ENCODE assay signal across 49 mouse cellular contexts in the genomic region with DNA sequence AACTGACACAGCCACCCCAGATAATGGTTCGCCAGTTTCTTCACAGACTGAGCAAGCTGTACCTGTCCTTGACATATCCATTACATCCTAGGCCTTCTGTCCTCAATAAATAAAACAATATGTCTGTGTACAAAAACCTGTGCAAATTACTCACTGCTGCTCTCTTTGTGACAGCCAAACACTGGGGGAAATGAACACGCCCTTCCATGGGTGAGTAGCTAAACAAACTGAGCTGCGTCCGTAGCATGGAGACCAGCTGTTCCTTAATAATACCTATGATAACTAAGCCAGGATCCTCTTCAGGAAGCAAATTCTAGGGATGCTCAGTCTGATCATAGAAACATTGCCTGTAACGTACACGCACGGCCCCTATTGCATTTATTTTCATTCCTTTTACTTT. TPM values are rescaled to one million over a fixed set of nuclear protein-coding genes. Genes with fewer than 3 reads are reported as not detected.
"Had no signal": no experiment of that assay in that cellular context is flagged by ENCODE, and none has a peak within 500 bp of the region (broad histone marks: within the 10 kb centered on the region; RNA-seq: fewer than 3 reads in every experiment).

No protein-coding gene starts in this region.

- H3K27ac ChIP-seq: heart, embryonic 10.5 days; heart, embryonic 13.5 days; heart, embryonic 15.5 days; hindbrain, embryonic 10.5 days; hindbrain, embryonic 12.5 days; hindbrain, embryonic 13.5 days; hindbrain, embryonic 14.5 days; hindbrain, embryonic 15.5 days; hindbrain, postnatal 0 days; intestine, embryonic 15.5 days; kidney, embryonic 15.5 days; kidney, postnatal 0 days; layer of hippocampus, adult 2 months had no signal

- H3K4me1 ChIP-seq: heart, embryonic 12.5 days; hindbrain, embryonic 12.5 days; hindbrain, embryonic 13.5 days; hindbrain, embryonic 15.5 days had no signal

- H3K36me3 ChIP-seq: heart, embryonic 10.5 days; heart, embryonic 12.5 days; heart, embryonic 13.5 days; heart, embryonic 15.5 days; hindbrain, embryonic 10.5 days; hindbrain, embryonic 12.5 days; hindbrain, embryonic 13.5 days; hindbrain, embryonic 15.5 days; intestine, embryonic 15.5 days; kidney, embryonic 15.5 days had no signal

- H3K4me3 ChIP-seq: heart, embryonic 10.5 days; heart, embryonic 12.5 days; heart, embryonic 13.5 days; heart, embryonic 15.5 days; hindbrain, embryonic 10.5 days; hindbrain, embryonic 12.5 days; hindbrain, embryonic 13.5 days; hindbrain, embryonic 15.5 days; intestine, embryonic 15.5 days; kidney, embryonic 15.5 days; layer of hippocampus, adult 2 months had no signal

- H3K27me3 ChIP-seq: heart, embryonic 12.5 days; heart, embryonic 13.5 days; heart, embryonic 15.5 days; hindbrain, embryonic 12.5 days; hindbrain, embryonic 13.5 days; hindbrain, embryonic 15.5 days; intestine, embryonic 15.5 days; kidney, embryonic 15.5 days had no signal

- DNase-seq: heart, postnatal 10 days; heart, postnatal 14 days; heart, postnatal 36 days; heart, postnatal 4 days; kidney, adult 11 months; kidney, adult 18-20 months; kidney, adult 2 months; kidney, adult 8-10 months; kidney, adult 9 months; kidney, postnatal 10 days; kidney, postnatal 14 days; kidney, postnatal 25 days; kidney, postnatal 36 days; kidney, postnatal 4 days; layer of hippocampus, adult 9-11 months; layer of hippocampus, postnatal 36 days had no signal

RNA-seq across cellular contexts. Expression of a gene that starts 8.6 kb away (rescaled TPM):
- total RNA-seq: hematopoietic stem cell, adult 5-6 weeks; layer of hippocampus, adult 18-20 months; layer of hippocampus, adult 2 months; layer of hippocampus, postnatal 14 days; layer of hippocampus, postnatal 25 days; layer of hippocampus, postnatal 36 days had no signal
- polyA plus RNA-seq: heart, embryonic 10.5 days; heart, embryonic 11.5 days; heart, embryonic 12.5 days; heart, embryonic 13.5 days; heart, embryonic 14.5 days; heart, embryonic 15.5 days; hindbrain, embryonic 10.5 days; hindbrain, embryonic 11.5 days; hindbrain, embryonic 12.5 days; hindbrain, embryonic 13.5 days; hindbrain, embryonic 14.5 days; hindbrain, embryonic 16.5 days had no signal

RNA-seq across cellular contexts. Expression of a gene that starts 25.9 kb away (rescaled TPM):
- total RNA-seq: heart, adult 8-10 months; heart, postnatal 36 days; hematopoietic stem cell, adult 5-6 weeks had no signal
- polyA plus RNA-seq: heart, embryonic 12.5 days; heart, embryonic 14.5 days; inflammation-experienced regulatory T-cells, adult 6 months had no signal

RNA-seq across cellular contexts. Expression of a gene that starts 27.4 kb away (rescaled TPM):
- total RNA-seq: heart, adult 8-10 months; heart, postnatal 14 days; heart, postnatal 25 days; heart, postnatal 36 days; heart, postnatal 4 days; hematopoietic stem cell, adult 5-6 weeks; hindbrain, postnatal 0 days; layer of hippocampus, adult 18-20 months; layer of hippocampus, adult 2 months; layer of hippocampus, adult 8-10 months; layer of hippocampus, postnatal 14 days; layer of hippocampus, postnatal 25 days; layer of hippocampus, postnatal 36 days had no signal
- polyA plus RNA-seq: heart, embryonic 10.5 days; heart, embryonic 11.5 days; heart, embryonic 12.5 days; heart, embryonic 13.5 days; heart, embryonic 14.5 days; heart, embryonic 15.5 days; heart, postnatal 0 days; hindbrain, embryonic 10.5 days; hindbrain, embryonic 11.5 days; hindbrain, embryonic 12.5 days; hindbrain, embryonic 13.5 days; hindbrain, embryonic 14.5 days; hindbrain, embryonic 15.5 days; hindbrain, embryonic 16.5 days; hindbrain, postnatal 0 days; kidney, embryonic 14.5 days; kidney, embryonic 15.5 days; kidney, embryonic 16.5 days had no signal

RNA-seq across cellular contexts. Expression of a gene that starts 32.8 kb away (rescaled TPM):
- total RNA-seq: heart, adult 8-10 months; heart, postnatal 10 days; heart, postnatal 14 days; heart, postnatal 25 days; heart, postnatal 36 days; heart, postnatal 4 days; hematopoietic stem cell, adult 5-6 weeks; layer of hippocampus, adult 18-20 months; layer of hippocampus, adult 2 months; layer of hippocampus, adult 8-10 months; layer of hippocampus, postnatal 25 days; layer of hippocampus, postnatal 36 days had no signal
- polyA plus RNA-seq: heart, embryonic 11.5 days; heart, embryonic 12.5 days; heart, embryonic 13.5 days; heart, embryonic 14.5 days; heart, embryonic 15.5 days; heart, embryonic 16.5 days; heart, postnatal 0 days; hindbrain, embryonic 10.5 days; hindbrain, embryonic 11.5 days; hindbrain, embryonic 12.5 days; hindbrain, embryonic 14.5 days; hindbrain, embryonic 15.5 days; kidney, embryonic 14.5 days had no signal

RNA-seq across cellular contexts. Expression of a gene that starts 35.7 kb away (rescaled TPM):
- total RNA-seq: hematopoietic stem cell, adult 5-6 weeks; hindbrain, postnatal 0 days; layer of hippocampus, adult 18-20 months; layer of hippocampus, adult 2 months; layer of hippocampus, adult 8-10 months; layer of hippocampus, postnatal 14 days; layer of hippocampus, postnatal 25 days; layer of hippocampus, postnatal 36 days had no signal
- polyA plus RNA-seq: heart, embryonic 10.5 days; heart, embryonic 11.5 days; heart, embryonic 12.5 days; heart, embryonic 13.5 days; heart, embryonic 14.5 days; heart, embryonic 15.5 days; heart, embryonic 16.5 days; heart, postnatal 0 days; hindbrain, embryonic 10.5 days; hindbrain, embryonic 11.5 days; hindbrain, embryonic 12.5 days; hindbrain, embryonic 13.5 days; hindbrain, embryonic 14.5 days; hindbrain, embryonic 15.5 days; hindbrain, postnatal 0 days; inflammation-experienced regulatory T-cells, adult 6 months; intestine, embryonic 14.5 days; intestine, embryonic 15.5 days; intestine, embryonic 16.5 days; intestine, postnatal 0 days; kidney, adult 2 months; kidney, embryonic 14.5 days; kidney, embryonic 15.5 days; kidney, embryonic 16.5 days; kidney, postnatal 0 days had no signal
